Mouse (Mus musculus) midbrain, embryonic 11.5 days (tissue): ENCODE results near the gene Zfp324. TPM values are rescaled to one million over a fixed set of nuclear protein-coding genes. Genes with fewer than 3 reads are reported as not detected.

Source experiments
- ATAC-seq: fragments of 200-750 bp; cut with Nextera tagmentation; 2 replicates; pipeline ENCODE4 v1.8.0; 2017; ENCODE audit warnings: moderate TSS enrichment, moderate library complexity; ENCODE audit not compliant: low FRiP score
- DNase-seq: peaks from one replicate; pipeline ENCODE4 v3.0.0; 2015; ENCODE audit warnings: low spot score; ENCODE audit errors: missing footprints
- H3K27ac ChIP-seq: fragments of 300-500 bp; sonication (generic); 2 replicates; pipeline ENCODE4 v1.5.1; 2014; ENCODE audit warnings: low read depth, low read length
- H3K27me3 ChIP-seq: fragments of 300-500 bp; sonication (generic); 2 replicates; pipeline ENCODE4 v1.6.1; 2014; ENCODE audit warnings: mild to moderate bottlenecking, low read length, moderate library complexity, mixed read lengths; ENCODE audit not compliant: control insufficient read depth, insufficient read depth
- H3K36me3 ChIP-seq: fragments of 300-500 bp; sonication (generic); 2 replicates; pipeline ENCODE4 v1.6.1; 2014; ENCODE audit warnings: mild to moderate bottlenecking, low read length, moderate library complexity, mixed read lengths; ENCODE audit not compliant: control insufficient read depth, insufficient read depth
- H3K4me1 ChIP-seq: fragments of 300-500 bp; sonication (generic); 2 replicates; pipeline ENCODE4 v1.6.1; 2014; ENCODE audit warnings: low read length; ENCODE audit not compliant: control insufficient read depth, insufficient read depth
- H3K4me2 ChIP-seq: fragments of 300-500 bp; sonication (generic); 2 replicates; pipeline ENCODE4 v1.6.1; 2014; ENCODE audit warnings: mild to moderate bottlenecking, moderate library complexity
- H3K4me3 ChIP-seq: fragments of 300-500 bp; sonication (generic); 2 replicates; pipeline ENCODE4 v1.5.1; 2014; ENCODE audit warnings: low read depth, low read length
- H3K9ac ChIP-seq: fragments of 300-500 bp; sonication (generic); 2 replicates; pipeline ENCODE4 v1.6.1; 2014; ENCODE audit warnings: low read length
- H3K9me3 ChIP-seq: fragments of 300-500 bp; sonication (generic); 2 replicates; pipeline ENCODE4 v1.6.1; 2016; ENCODE audit warnings: low read length; ENCODE audit not compliant: control insufficient read depth
- WGBS: fragments of 180-500 bp; shearing (Covaris S2); extraction: QIAGEN DNeasy Blood & Tissue Kit; methylation state at CpG from one replicate; pipeline ENCODE4 v1.1.7; 2014; 5-methylcytosine and 5-hydroxymethylcytosine counted together
- polyA plus RNA-seq: library from polyadenylated mRNA; unstranded; fragments of >200 nt; fragmentation: Nextera tagmentation; extraction: Ambion mirVana; gene quantifications from 2 replicates; pipeline ENCODE4 v1.2.1, GENCODE M21; 2014

Gene Zfp324
- polyA plus RNA-seq, 1 experiment from 2014 or later: 7.8 TPM

DNA sequence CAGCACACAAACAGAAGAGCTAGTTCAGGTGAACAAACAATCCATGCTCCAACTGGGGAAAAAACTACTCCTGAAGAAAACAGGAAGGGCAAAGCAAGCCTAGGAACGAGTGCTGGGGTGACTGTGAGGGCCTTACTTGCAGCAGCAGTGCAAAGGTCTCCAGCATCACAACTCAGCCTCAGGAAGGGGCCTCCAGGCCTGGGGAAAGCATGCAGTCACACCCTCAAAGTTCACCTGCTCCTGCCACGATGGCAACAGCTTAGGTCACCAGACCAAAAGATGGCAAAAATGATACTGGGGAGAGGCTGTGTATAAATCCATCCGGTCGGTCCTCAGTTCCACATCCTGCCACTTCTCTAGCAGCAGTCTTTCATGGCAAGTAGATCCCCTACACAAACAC, 6.7 kb upstream of the Zfp324 start:
- Histone ChIP-seq H3K9me3 (no peaks in the 10 kb centered on the region), H3K36me3 (no peaks in the 10 kb centered on the region), H3K9ac (no peak overlapping the region), H3K4me2 (no peak overlapping the region), H3K4me3 (no peak overlapping the region), H3K27me3 (no peaks in the 10 kb centered on the region), H3K4me1 (no peaks in the 10 kb centered on the region), H3K27ac (no peak overlapping the region)
- 85% methylated on average over 4 of the region's 4 CpGs for WGBS
- ATAC-seq: no peak
- DNase-seq: no peak

GRCm38 (mm10) chr7:12959718-12960117, 5.9 kb upstream of the Zfp324 start:
- H3K9ac ChIP-seq: no peak overlapping the region
- no peak overlapping the region for H3K4me3 ChIP-seq
- DNase-seq (no peak), ATAC-seq (no peak)
- H3K27me3 ChIP-seq: no peaks in the 10 kb centered on the region
- H3K9me3 ChIP-seq: no peaks in the 10 kb centered on the region
- H3K4me1 ChIP-seq: no peaks in the 10 kb centered on the region
- 12% methylated on average over 4 of the region's 4 CpGs for WGBS
- H3K27ac ChIP-seq: no peak overlapping the region
- no peaks in the 10 kb centered on the region for H3K36me3 ChIP-seq
- no peak overlapping the region for H3K4me2 ChIP-seq

- H3K9ac ChIP-seq: peak overlapping the region; percentile 43
- WGBS: 4% methylated on average over 29 of the region's 29 CpGs
- peaks cover 8% of the 10 kb centered on the region for H3K4me1 ChIP-seq
These were observed 4.0 kb upstream of the Zfp324 start for GRCm38 (mm10) chr7:12961511-12962141.

GRCm38 (mm10) chr7:12966104-12966845, 637 bp downstream of the Zfp324 start:
- peaks cover 15% of the 10 kb centered on the region for H3K4me1 ChIP-seq
- no peaks in the 10 kb centered on the region for H3K27me3 ChIP-seq
- ATAC-seq (peak; percentile 68), DNase-seq (no peak)
- peak overlapping the region; percentile 84 for H3K4me3 ChIP-seq
- H3K9me3 ChIP-seq: no peaks in the 10 kb centered on the region
- WGBS: under 1% methylated on average over 25 of the region's 29 CpGs
- H3K4me2 ChIP-seq: peak overlapping the region; percentile 97
- peak overlapping the region; percentile 67 for H3K27ac ChIP-seq
- H3K36me3 ChIP-seq: peaks cover 14% of the 10 kb centered on the region; the same call in 1 of the 2 replicates
- H3K9ac ChIP-seq: peak overlapping the region; percentile 92

More at GRCm38 (mm10) chr7:12961511-12962141, 4.0 kb upstream of the Zfp324 start:
- Histone ChIP-seq H3K4me2 (peak overlapping the region; percentile 49), H3K4me3 (peak overlapping the region; percentile 26), H3K27ac (peak overlapping the region; percentile 51), H3K27me3 (no peaks in the 10 kb centered on the region), H3K36me3 (no peaks in the 10 kb centered on the region), H3K9me3 (no peaks in the 10 kb centered on the region)
- ATAC-seq: peak; percentile 78
- DNase-seq: peak; percentile 95

DNA sequence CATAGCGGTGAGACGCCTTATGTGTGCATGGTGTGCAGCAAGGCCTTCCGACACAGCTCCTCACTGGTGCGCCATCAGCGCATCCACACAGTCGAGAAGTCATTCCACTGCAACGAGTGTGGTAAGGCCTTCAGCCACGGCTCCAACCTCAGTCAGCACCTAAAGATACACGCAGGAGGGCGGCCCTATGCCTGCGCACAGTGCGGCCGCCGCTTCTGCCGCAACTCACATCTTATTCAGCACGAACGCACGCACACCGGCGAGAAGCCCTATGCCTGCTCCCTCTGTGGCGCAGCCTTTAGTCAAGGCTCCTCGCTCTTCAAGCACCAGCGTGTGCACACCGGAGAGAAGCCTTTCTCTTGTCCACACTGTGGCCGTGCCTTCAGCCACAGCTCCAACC, 5.3 kb downstream of the Zfp324 start:
- Histone ChIP-seq H3K9ac (no peak overlapping the region), H3K4me3 (no peak overlapping the region), H3K36me3 (peaks cover 16% of the 10 kb centered on the region; the same call in 1 of the 2 replicates), H3K27ac (no peak overlapping the region), H3K4me1 (peaks cover 8% of the 10 kb centered on the region), H3K4me2 (no peak overlapping the region), H3K9me3 (no peaks in the 10 kb centered on the region), H3K27me3 (no peaks in the 10 kb centered on the region)
- 95% methylated on average over 25 of the region's 25 CpGs for WGBS
- ATAC-seq (no peak), DNase-seq (no peak)

DNA sequence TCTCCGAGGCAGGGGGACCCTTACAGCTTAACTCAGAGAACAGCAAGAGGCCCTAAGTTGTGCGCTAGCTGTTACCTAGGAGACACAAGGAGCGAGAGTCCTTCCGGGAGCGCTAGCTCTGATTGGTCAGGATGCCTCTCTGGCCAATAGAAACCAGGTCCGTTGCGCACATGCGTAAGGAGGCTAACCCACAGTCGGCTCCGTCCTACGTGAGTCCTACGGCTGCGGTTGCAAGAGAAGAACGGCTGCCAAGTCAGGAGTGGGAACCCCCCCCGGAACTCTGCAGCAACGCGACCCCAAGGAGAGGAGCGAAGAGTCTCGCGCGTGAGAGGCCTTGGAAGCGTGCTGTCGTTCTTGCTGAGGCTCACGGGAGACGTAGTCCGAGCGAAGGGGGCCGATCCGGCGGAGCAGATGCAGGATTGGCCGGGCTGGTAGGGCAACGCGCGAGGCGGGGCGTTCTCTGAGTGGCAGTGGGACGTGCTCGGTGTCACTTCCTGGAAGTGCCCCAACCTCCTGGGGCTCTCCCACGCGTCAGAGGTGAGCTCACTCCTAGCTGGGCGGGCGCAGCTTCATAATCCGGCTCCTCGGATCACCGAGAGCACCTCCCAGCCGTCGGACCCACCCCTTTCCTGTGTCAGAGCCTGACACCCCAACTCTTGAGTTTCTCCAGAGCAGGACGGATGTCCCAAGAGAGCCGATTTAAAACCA, 12.2 kb downstream of the Zfp324 start, which contains the start of gene Zfp446:
Gene Zfp446, plus strand, starts transcription at position 167 of the 708 bp plus-strand sequence.
- peak within 1 kb of the TSS; percentile 76 for H3K9ac ChIP-seq
- peak within 1 kb of the TSS; percentile 71 for H3K27ac ChIP-seq
- peak within 1 kb of the TSS; percentile 51 for H3K4me3 ChIP-seq
- peak within 1 kb of the TSS; percentile 76 for H3K4me2 ChIP-seq
- no peaks in the 10 kb centered on the region for H3K9me3 ChIP-seq
- H3K36me3 ChIP-seq: no peaks in the 10 kb centered on the region
- H3K27me3 ChIP-seq: no peaks in the 10 kb centered on the region
- peak; percentile 99 for ATAC-seq
- peaks cover 5% of the 10 kb centered on the region for H3K4me1 ChIP-seq
- DNase-seq: peak; percentile 99
- under 1% methylated on average over 49 of the region's 49 CpGs for WGBS

GRCm38 (mm10) chr7:12978931-12979722, 13.5 kb downstream of the Zfp324 start:
- Histone ChIP-seq H3K27ac (no peak overlapping the region; the same call in 1 of the 2 replicates), H3K4me2 (peak overlapping the region; percentile 76), H3K9me3 (no peaks in the 10 kb centered on the region), H3K4me1 (peaks cover 5% of the 10 kb centered on the region), H3K9ac (peak overlapping the region; percentile 76), H3K4me3 (no peak overlapping the region), H3K27me3 (no peaks in the 10 kb centered on the region), H3K36me3 (no peaks in the 10 kb centered on the region)
- no peak for ATAC-seq
- DNase-seq: no peak
- WGBS: 88% methylated on average over 18 of the region's 18 CpGs

GRCm38 (mm10) chr7:12979776-12980175, 14.1 kb downstream of the Zfp324 start:
- no peaks in the 10 kb centered on the region for H3K36me3 ChIP-seq
- H3K4me2 ChIP-seq: no peak overlapping the region
- H3K27ac ChIP-seq: no peak overlapping the region
- H3K4me1 ChIP-seq: peaks cover 5% of the 10 kb centered on the region
- no peaks in the 10 kb centered on the region for H3K27me3 ChIP-seq
- 82% methylated on average over 6 of the region's 6 CpGs for WGBS
- DNase-seq (no peak), ATAC-seq (no peak)
- H3K4me3 ChIP-seq: no peak overlapping the region
- H3K9ac ChIP-seq: no peak overlapping the region
- no peaks in the 10 kb centered on the region for H3K9me3 ChIP-seq
